Mouse (Mus musculus): Measurements from ENCODE around the gene Rbm42.

DNA sequence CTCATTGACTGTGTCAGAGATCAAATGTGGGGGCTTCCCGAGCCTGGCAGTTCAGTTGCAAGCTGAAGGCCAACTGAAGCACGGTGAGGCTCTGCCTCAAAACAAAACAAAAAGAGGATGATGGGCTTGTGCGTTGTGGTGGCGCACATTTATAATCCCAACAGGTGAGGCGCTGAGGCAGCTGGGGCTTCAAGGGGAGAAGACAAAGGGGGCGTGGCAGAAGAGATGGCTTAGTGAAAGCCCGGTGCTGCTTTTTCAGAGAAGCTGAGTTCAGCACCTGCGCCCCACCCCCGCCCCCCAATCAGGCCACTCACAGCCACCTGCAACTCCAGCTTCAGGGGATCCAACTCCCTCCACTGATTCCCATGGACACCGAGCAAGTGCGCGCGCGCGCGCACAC is 41.6 kb downstream of the Rbm42 start:
- TF ChIP-seq POLR2A (IDR thresholded peaks at IDR 0.05; ENCODE audit: low read depth, low read length) (no peak), CTCF (conservative IDR thresholded peaks at IDR 0.05; ENCODE audit: insufficient read depth, insufficient read length, low read depth, low read length) (no peak)
